Mouse (Mus musculus) midbrain, embryonic 12.5 days (tissue): ENCODE results near the gene Gpc2. TPM values are rescaled to one million over a fixed set of nuclear protein-coding genes. Genes with fewer than 3 reads are reported as not detected.

Experiments
- ATAC-seq: fragments of 200-750 bp; cut with Nextera tagmentation; 2 replicates; pipeline ENCODE4 v1.8.0; 2017; ENCODE audit warnings: low read depth, moderate TSS enrichment, moderate library complexity; ENCODE audit not compliant: low FRiP score
- H3K27ac ChIP-seq: fragments of 300-500 bp; sonication (generic); replicated peaks from 2 replicates; pipeline ENCODE4 v1.5.1; 2016; ENCODE audit warnings: mild to moderate bottlenecking
- H3K27me3 ChIP-seq: fragments of 300-500 bp; sonication (generic); 2 replicates; pipeline ENCODE4 v1.6.1; 2016; ENCODE audit warnings: mild to moderate bottlenecking
- H3K36me3 ChIP-seq: fragments of 300-500 bp; sonication (generic); 2 replicates; pipeline ENCODE4 v1.6.1; 2016
- H3K4me1 ChIP-seq: fragments of 300-500 bp; sonication (generic); 2 replicates; pipeline ENCODE4 v1.6.1; 2016
- H3K4me2 ChIP-seq: fragments of 300-500 bp; sonication (generic); replicated peaks from 2 replicates; pipeline ENCODE4 v1.6.1; 2016; ENCODE audit warnings: mild to moderate bottlenecking, moderate library complexity
- H3K4me3 ChIP-seq: fragments of 300-500 bp; sonication (generic); 2 replicates; pipeline ENCODE4 v1.5.1; 2016; ENCODE audit warnings: mild to moderate bottlenecking
- H3K9ac ChIP-seq: fragments of 300-500 bp; sonication (generic); replicated peaks from 2 replicates; pipeline ENCODE4 v1.6.1; 2016; ENCODE audit warnings: mild to moderate bottlenecking, moderate library complexity
- H3K9me3 ChIP-seq: fragments of 300-500 bp; sonication (generic); 2 replicates; pipeline ENCODE4 v1.6.1; 2016; ENCODE audit warnings: mild to moderate bottlenecking
- WGBS: fragments of 180-500 bp; shearing (Covaris S2); methylation state at CpG from one replicate; pipeline ENCODE4 v1.1.7; 2016; 5-methylcytosine and 5-hydroxymethylcytosine counted together
- polyA plus RNA-seq: library from polyadenylated mRNA; unstranded; fragments of >200 nt; fragmentation: Nextera tagmentation; extraction: Ambion mirVana; gene quantifications from 2 replicates; pipeline ENCODE4 v1.2.1, GENCODE M21; 2016

Gpc2 gene
- polyA plus RNA-seq, 1 experiment from 2014 or later = 152 TPM

DNA sequence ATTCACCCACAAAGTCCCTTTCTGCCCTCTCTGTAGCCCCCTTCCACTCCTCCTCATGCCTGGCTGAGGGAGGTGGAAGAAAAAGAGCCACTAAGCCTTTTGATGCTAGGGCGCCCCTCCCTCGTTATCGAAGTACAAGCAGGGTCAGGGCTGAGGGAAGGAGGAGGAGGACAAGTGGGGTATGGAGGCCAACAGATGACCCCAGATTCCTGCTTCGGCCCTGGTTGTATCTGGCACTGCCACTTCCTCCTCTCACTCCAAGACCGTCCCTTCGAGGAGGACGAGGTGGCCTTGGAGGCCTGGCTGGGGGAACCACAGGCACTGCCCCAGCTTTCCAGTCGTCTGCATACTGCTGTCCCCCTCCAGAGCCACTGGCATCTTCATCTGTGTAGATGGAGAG is 5.6 kb downstream of the Gpc2 start:
- H3K36me3 ChIP-seq = peaks cover 28% of the 10 kb centered on the region; the same call in 1 of the 2 replicates
- no peak overlapping the region; the same call in 1 of the 2 replicates for H3K9ac ChIP-seq
- no peak overlapping the region for H3K4me3 ChIP-seq
- H3K9me3 ChIP-seq = no peaks in the 10 kb centered on the region
- no peak overlapping the region for H3K4me2 ChIP-seq
- H3K27me3 ChIP-seq = 0 out of 2 replicates have a peak, but pooled peaks cover 12% of the 10 kb centered on the region
- H3K27ac ChIP-seq = no peak overlapping the region
- no peak for ATAC-seq
- 52% methylated on average over 8 of the region's 8 CpGs for WGBS
- H3K4me1 ChIP-seq = peaks cover 70% of the 10 kb centered on the region

GRCm38 (mm10) chr5:138272409-138272923 is 7.3 kb downstream of the Gpc2 start, which contains the start of gene Gal3st4:
Gal3st4 (minus strand) TSS chr5:138272840.
- peaks cover 54% of the 10 kb centered on the region for H3K4me1 ChIP-seq
- H3K4me3 ChIP-seq = peak within 1 kb of the TSS; percentile 26
- H3K9me3 ChIP-seq = no peaks in the 10 kb centered on the region
- peak within 1 kb of the TSS; percentile 36 for H3K27ac ChIP-seq
- H3K27me3 ChIP-seq = 0 out of 2 replicates have a peak, but pooled peaks cover 12% of the 10 kb centered on the region
- under 1% methylated on average over 12 of the region's 12 CpGs for WGBS
- peak within 1 kb of the TSS; percentile 34 for H3K9ac ChIP-seq
- peak within 1 kb of the TSS; percentile 44 for H3K4me2 ChIP-seq
- peak; percentile 44; the same call in 1 of the 2 replicates for ATAC-seq
- H3K36me3 ChIP-seq = peaks cover 22% of the 10 kb centered on the region; the same call in 1 of the 2 replicates

GRCm38 (mm10) chr5:138271232-138271631 is 8.6 kb downstream of the Gpc2 start:
- Histone ChIP-seq H3K9ac (no peak overlapping the region), H3K4me2 (no peak overlapping the region), H3K27me3 (0 out of 2 replicates have a peak, but pooled peaks cover 12% of the 10 kb centered on the region), H3K27ac (no peak overlapping the region), H3K36me3 (peaks cover 15% of the 10 kb centered on the region), H3K9me3 (no peaks in the 10 kb centered on the region), H3K4me1 (peaks cover 41% of the 10 kb centered on the region), H3K4me3 (no peak overlapping the region)
- ATAC-seq = no peak
- 48% methylated on average over 3 of the region's 3 CpGs for WGBS

- H3K4me1 ChIP-seq = peaks cover 29% of the 10 kb centered on the region
- H3K36me3 ChIP-seq = peaks cover 11% of the 10 kb centered on the region
- no peak overlapping the region for H3K4me3 ChIP-seq
- WGBS = 79% methylated on average over 4 of the region's 4 CpGs
- H3K27me3 ChIP-seq = 0 out of 2 replicates have a peak, but pooled peaks cover 12% of the 10 kb centered on the region
- no peak for ATAC-seq
- no peak overlapping the region for H3K9ac ChIP-seq
- no peak overlapping the region for H3K27ac ChIP-seq
- no peak overlapping the region for H3K4me2 ChIP-seq
- H3K9me3 ChIP-seq = no peaks in the 10 kb centered on the region
Observed at GRCm38 (mm10) chr5:138268980-138269379, 10.8 kb downstream of the Gpc2 start.

DNA sequence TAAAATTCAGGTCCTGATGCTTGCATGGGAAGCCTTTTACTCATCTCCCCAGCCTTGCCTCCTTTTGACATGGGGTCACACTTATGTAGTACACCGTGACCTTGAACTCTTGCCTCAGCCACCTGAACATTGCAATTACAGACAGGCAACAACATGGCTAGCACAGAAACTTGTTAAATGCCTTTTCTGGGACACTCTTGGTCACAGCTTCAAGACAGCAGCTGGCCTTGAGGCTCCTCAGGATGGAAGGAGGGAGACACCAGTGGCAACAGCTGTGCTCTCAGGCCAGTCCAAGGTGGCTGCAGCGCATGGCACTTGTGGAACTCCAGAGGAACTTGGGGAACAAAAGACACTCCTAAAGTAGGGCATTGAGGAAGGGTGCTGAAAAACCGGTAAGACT is 12.7 kb downstream of the Gpc2 start:
- no peaks in the 10 kb centered on the region for H3K9me3 ChIP-seq
- H3K4me2 ChIP-seq = no peak overlapping the region
- H3K4me1 ChIP-seq = peaks cover 23% of the 10 kb centered on the region
- no peak overlapping the region for H3K9ac ChIP-seq
- 93% methylated on average over 3 of the region's 3 CpGs for WGBS
- no peak overlapping the region for H3K4me3 ChIP-seq
- H3K36me3 ChIP-seq = peaks cover 10% of the 10 kb centered on the region
- no peak for ATAC-seq
- no peak overlapping the region for H3K27ac ChIP-seq
- H3K27me3 ChIP-seq = 0 out of 2 replicates have a peak, but pooled peaks cover 12% of the 10 kb centered on the region

- Histone ChIP-seq H3K36me3 (peaks cover 24% of the 10 kb centered on the region), H3K4me3 (no peak overlapping the region), H3K27me3 (0 out of 2 replicates have a peak, but pooled peaks cover 3% of the 10 kb centered on the region), H3K4me1 (peaks cover 20% of the 10 kb centered on the region), H3K4me2 (no peak overlapping the region), H3K9ac (no peak overlapping the region), H3K9me3 (no peaks in the 10 kb centered on the region), H3K27ac (no peak overlapping the region)
- 93% methylated on average over 4 of the region's 4 CpGs for WGBS
- ATAC-seq = no peak
Observed at GRCm38 (mm10) chr5:138265712-138266111, 14.1 kb downstream of the Gpc2 start.

- Histone ChIP-seq H3K9me3 (no peaks in the 10 kb centered on the region), H3K4me2 (peak overlapping the region; percentile 100), H3K9ac (peak overlapping the region; percentile 94), H3K27me3 (no peaks in the 10 kb centered on the region), H3K27ac (peak overlapping the region; percentile 73), H3K4me1 (peaks cover 20% of the 10 kb centered on the region), H3K4me3 (peak overlapping the region; percentile 90), H3K36me3 (peaks cover 39% of the 10 kb centered on the region)
- ATAC-seq = no peak
- WGBS = 19% methylated on average over 6 of the region's 6 CpGs
Observed at GRCm38 (mm10) chr5:138264207-138264578, 15.6 kb downstream of the Gpc2 start.

DNA sequence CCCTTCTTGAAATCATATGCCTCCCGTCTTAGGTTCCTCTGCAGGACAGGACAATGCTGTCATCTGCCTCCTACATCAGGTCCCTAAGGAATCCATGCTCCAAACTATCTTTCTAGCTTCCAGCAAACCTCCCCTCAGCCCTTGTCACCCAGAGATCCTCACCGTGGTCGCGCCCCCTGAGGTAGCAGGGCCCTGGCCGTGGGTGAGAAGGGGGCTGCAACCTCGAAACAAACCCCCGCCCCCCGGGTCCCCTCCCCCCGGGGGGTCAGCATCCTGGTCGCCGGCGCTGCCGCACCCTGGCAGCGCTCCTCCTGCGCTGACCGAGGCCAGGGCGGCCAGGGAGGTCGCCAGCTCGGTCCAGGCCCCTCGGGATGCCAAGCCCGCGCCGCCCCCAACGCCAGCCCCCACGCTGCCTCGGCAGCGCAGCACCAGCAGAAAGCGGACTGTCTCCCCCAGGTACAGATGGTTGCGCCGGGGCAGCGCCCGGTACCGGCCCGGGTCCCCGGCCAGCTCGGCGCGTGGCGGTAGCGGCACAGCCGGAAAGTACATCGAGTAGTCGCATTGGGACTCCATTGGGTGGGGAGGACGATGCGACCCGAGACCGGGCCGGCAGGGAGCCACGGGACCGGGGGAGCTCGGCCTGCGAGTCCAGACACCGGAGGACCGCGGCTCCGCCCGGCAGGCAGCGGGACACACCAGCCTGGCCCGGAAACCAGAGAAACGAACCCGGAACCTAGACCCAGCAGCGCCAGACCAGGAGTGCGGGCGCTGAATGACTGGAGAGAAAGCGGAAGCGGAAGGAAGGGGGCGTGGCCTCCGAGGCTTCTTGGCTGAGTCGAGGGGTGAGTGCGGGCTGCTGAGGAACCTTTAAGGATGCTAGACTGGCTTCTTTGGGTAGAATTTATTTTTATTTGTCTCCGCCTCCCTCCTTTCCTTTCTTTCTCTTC is 16.3 kb downstream of the Gpc2 start, which contains the start of gene BC037034:
Gene BC037034 (minus strand): TSS at position 774 of the 947 bp plus-strand sequence.
- H3K9ac ChIP-seq = peak within 1 kb of the TSS; percentile 94
- ATAC-seq = peak; percentile 89
- no peaks in the 10 kb centered on the region for H3K27me3 ChIP-seq
- no peaks in the 10 kb centered on the region for H3K9me3 ChIP-seq
- peak within 1 kb of the TSS; percentile 90 for H3K4me3 ChIP-seq
- peaks cover 20% of the 10 kb centered on the region for H3K4me1 ChIP-seq
- peak within 1 kb of the TSS; percentile 100 for H3K4me2 ChIP-seq
- H3K27ac ChIP-seq = peak within 1 kb of the TSS; percentile 73
- peaks cover 45% of the 10 kb centered on the region for H3K36me3 ChIP-seq
- WGBS = under 1% methylated on average over 60 of the region's 71 CpGs

DNA sequence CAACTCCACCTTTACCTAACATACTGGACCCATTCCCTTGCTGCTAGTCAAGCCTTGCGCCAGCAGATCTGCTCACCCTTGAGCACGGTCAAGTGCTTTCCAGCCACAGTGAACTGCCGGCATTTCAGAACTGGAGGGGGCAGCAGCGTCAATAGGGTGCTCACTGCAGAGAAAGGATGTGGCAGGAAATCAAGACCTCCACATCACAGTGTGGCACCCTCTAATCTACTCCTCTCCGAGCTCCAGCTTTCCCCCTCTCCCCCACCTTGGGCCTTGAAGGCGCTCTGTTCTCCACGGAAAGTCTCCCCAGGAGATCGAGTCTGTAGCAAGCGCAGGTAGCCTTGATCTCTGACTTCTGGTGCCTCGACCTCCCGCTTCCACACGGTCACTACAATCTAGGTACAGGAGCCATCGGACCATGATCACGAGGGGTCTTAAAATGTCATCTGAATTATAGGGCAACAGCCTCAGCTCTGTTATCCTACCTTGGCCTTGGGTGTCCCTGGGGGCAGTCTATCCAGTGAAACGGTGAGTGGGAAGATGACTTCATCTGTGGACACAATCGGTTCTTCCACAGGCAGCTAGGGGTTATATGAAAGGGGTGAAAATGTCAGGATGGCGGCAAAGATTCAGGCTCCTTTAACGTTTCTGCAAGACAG is 17.1 kb downstream of the Gpc2 start:
- WGBS = 66% methylated on average over 18 of the region's 18 CpGs
- peak overlapping the region; percentile 100 for H3K4me2 ChIP-seq
- no peak for ATAC-seq
- no peaks in the 10 kb centered on the region for H3K27me3 ChIP-seq
- H3K4me1 ChIP-seq = peaks cover 20% of the 10 kb centered on the region
- H3K9ac ChIP-seq = peak overlapping the region; percentile 94
- H3K4me3 ChIP-seq = peak overlapping the region; percentile 90
- H3K27ac ChIP-seq = peak overlapping the region; percentile 73; the same call in 1 of the 2 replicates
- peaks cover 51% of the 10 kb centered on the region for H3K36me3 ChIP-seq
- no peaks in the 10 kb centered on the region for H3K9me3 ChIP-seq

DNA sequence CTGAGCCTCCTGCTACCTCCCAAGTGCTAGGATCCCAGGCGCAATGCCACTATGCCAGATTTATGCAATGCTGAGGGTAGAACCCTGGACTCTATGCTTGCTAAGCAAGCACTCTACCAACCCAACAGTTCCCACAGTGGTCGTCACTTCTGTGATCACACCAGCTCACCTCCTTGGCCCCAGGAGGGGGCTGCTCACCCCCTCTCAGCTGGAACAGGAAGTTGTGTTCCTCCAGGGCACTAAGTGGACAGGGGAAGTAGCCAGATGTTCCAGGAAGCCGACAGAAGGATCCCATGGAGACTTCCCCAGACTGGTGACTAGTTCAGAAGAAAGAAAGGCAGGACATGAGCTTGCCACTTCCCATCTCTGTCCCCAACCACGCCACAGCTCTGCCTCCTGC is 17.8 kb downstream of the Gpc2 start:
- Histone ChIP-seq H3K4me1 (peaks cover 20% of the 10 kb centered on the region), H3K27me3 (no peaks in the 10 kb centered on the region), H3K9ac (no peak overlapping the region), H3K9me3 (no peaks in the 10 kb centered on the region), H3K4me3 (0 out of 2 replicates have a peak overlapping the region, but pooled peaks have one; percentile 90), H3K4me2 (no peak overlapping the region), H3K27ac (no peak overlapping the region), H3K36me3 (peaks cover 51% of the 10 kb centered on the region)
- 85% methylated on average over 4 of the region's 4 CpGs for WGBS
- ATAC-seq = no peak

- ATAC-seq = no peak
- H3K36me3 ChIP-seq = peaks cover 43% of the 10 kb centered on the region
- H3K4me2 ChIP-seq = no peak overlapping the region
- H3K4me3 ChIP-seq = no peak overlapping the region
- H3K4me1 ChIP-seq = peaks cover 30% of the 10 kb centered on the region
- H3K9me3 ChIP-seq = no peaks in the 10 kb centered on the region
- H3K27ac ChIP-seq = no peak overlapping the region
- WGBS = 95% methylated on average over 11 of the region's 11 CpGs
- H3K9ac ChIP-seq = no peak overlapping the region
- H3K27me3 ChIP-seq = no peaks in the 10 kb centered on the region
Observed at GRCm38 (mm10) chr5:138260834-138261233, 19.0 kb downstream of the Gpc2 start.
